Mouse (Mus musculus) embryonic facial prominence, embryonic 10.5 days (tissue): ENCODE measurements at regions not wholly inside any gene's neighbourhood (a gene's known extent, or its start where the extent isn't known, plus 50 kb on each side); places are given as distances from the start of the nearest gene placed in this dataset.

Experiments
- DNase-seq: peaks from one replicate; pipeline ENCODE4 v3.0.0-alpha.2; 2017; ENCODE audit warnings: low spot score
- H3K27ac ChIP-seq: fragments of 300-500 bp; sonication (generic); replicated peaks from 2 replicates; pipeline ENCODE4 v1.5.1; 2016; ENCODE audit warnings: mild to moderate bottlenecking
- H3K27me3 ChIP-seq: fragments of 300-500 bp; sonication (generic); replicated peaks from 2 replicates; pipeline ENCODE4 v1.6.1; 2016; ENCODE audit warnings: low read depth, mild to moderate bottlenecking; ENCODE audit not compliant: poor library complexity, severe bottlenecking
- H3K36me3 ChIP-seq: fragments of 300-500 bp; sonication (generic); replicated peaks from 2 replicates; pipeline ENCODE4 v1.6.1; 2016; ENCODE audit warnings: mild to moderate bottlenecking, moderate library complexity
- H3K4me1 ChIP-seq: fragments of 300-500 bp; sonication (generic); 2 replicates; pipeline ENCODE4 v1.6.1; 2016
- H3K4me3 ChIP-seq: fragments of 300-500 bp; sonication (generic); 2 replicates; pipeline ENCODE4 v1.5.1; 2016; ENCODE audit warnings: mild to moderate bottlenecking, moderate library complexity
- H3K9me3 ChIP-seq: fragments of 300-500 bp; sonication (generic); 2 replicates; pipeline ENCODE4 v1.6.1; 2016; ENCODE audit warnings: mild to moderate bottlenecking
- WGBS: fragments of 180-500 bp; shearing (Covaris S2); methylation state at CpG from one replicate; pipeline ENCODE4 v1.1.7; 2016; 5-methylcytosine and 5-hydroxymethylcytosine counted together

DNA sequence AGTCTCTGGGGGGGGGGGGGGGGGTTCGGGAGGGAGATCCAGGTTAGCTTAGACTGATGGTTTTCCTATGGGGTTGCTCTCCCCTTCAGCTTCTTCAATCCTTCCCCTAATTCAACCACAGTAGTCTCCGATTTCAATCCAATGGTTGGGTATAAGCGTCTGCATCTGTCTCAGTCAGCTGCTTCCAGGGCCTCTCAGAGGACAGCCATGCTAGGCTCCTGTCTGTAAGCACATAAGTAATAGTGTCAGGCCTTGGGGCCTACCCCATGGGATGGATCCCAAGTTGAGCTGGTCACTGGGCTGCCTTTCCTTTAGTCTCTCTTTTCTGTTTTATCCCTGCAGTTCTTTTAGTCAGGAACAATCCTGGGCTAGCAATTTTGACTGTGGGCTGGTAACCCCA is 87.0 kb upstream of the Foxq1 start:
- WGBS, result 87% methylated on average over 3 of the region's 3 CpGs
- Histone ChIP-seq H3K36me3 (no peaks in the 10 kb centered on the region), H3K27me3 (no peaks in the 10 kb centered on the region), H3K4me1 (no peaks in the 10 kb centered on the region), H3K9me3 (no peaks in the 10 kb centered on the region), H3K27ac (no peak overlapping the region), H3K4me3 (no peak overlapping the region)
- no peak for DNase-seq

DNA sequence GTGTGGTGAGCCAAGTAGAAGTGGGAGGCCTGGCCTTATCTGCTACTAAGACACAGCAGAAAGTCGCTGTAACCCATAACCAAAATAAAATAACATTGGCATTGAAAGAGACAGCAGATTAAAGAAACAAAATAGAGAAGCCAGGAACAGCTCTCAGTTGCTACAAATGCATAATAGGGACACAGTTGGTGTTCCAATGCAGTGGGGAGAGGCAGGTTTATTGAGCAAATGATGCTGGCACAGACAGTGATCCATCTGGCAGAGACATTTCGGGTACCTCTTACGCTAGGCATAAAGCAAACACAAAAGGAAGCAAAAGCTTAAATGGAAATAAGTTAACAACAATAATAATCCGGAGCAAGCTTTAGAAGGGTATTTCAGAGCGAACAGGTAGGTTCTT is 83.6 kb upstream of the Foxq1 start:
- Histone ChIP-seq H3K4me3 (no peak overlapping the region), H3K27me3 (no peaks in the 10 kb centered on the region), H3K4me1 (no peaks in the 10 kb centered on the region), H3K36me3 (no peaks in the 10 kb centered on the region), H3K9me3 (no peaks in the 10 kb centered on the region), H3K27ac (no peak overlapping the region)
- WGBS, result 82% methylated on average over 5 of the region's 5 CpGs
- no peak for DNase-seq

DNA sequence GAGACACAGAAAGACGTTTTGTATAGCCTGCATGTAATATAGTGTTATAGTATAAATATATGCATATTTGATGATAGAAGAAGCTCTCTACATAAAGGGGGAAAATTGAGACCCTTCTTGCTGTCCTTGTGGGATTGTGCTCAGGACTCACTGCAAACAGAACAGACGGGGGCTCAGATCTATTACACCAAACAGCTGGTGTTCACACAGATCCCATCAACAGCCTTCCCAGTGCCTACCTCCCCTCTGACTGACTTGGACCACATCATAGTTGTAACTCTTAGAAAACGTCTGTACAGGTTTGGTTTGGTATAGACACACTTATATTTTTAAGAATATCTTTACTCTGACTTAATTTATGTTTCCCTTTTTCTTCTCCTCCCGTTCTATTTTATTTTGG is 83.1 kb upstream of the Foxq1 start:
- Histone ChIP-seq H3K9me3 (no peaks in the 10 kb centered on the region), H3K36me3 (no peaks in the 10 kb centered on the region), H3K4me3 (no peak overlapping the region), H3K27ac (no peak overlapping the region), H3K27me3 (no peaks in the 10 kb centered on the region), H3K4me1 (no peaks in the 10 kb centered on the region)
- no peak for DNase-seq
- WGBS, result 62% methylated on average over 4 of the region's 4 CpGs

DNA sequence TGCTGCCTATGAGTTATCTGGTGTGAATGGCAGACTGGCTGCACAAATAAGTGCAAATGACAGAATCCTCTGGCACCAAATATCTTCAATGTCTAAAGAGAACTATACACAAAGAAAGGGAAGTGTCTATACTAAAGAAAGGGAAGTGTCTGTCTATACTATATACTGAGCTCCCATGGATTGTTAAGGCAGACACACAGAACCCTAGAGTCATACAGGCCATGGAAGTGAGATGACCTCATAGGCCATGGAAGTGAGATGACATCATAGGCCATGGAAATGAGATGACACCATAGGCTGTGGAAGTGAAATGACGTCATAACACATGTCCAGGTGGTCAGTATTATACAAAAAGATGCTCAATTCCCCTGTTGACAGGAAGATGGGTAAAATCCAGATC is 82.7 kb upstream of the Foxq1 start:
- no peaks in the 10 kb centered on the region for H3K36me3 ChIP-seq
- H3K9me3 ChIP-seq, result no peaks in the 10 kb centered on the region
- H3K4me1 ChIP-seq, result no peaks in the 10 kb centered on the region
- H3K27ac ChIP-seq, result no peak overlapping the region
- DNase-seq, result no peak
- WGBS, result 88% methylated on average over 1 of the region's 1 CpGs
- no peaks in the 10 kb centered on the region for H3K27me3 ChIP-seq
- H3K4me3 ChIP-seq, result no peak overlapping the region

DNA sequence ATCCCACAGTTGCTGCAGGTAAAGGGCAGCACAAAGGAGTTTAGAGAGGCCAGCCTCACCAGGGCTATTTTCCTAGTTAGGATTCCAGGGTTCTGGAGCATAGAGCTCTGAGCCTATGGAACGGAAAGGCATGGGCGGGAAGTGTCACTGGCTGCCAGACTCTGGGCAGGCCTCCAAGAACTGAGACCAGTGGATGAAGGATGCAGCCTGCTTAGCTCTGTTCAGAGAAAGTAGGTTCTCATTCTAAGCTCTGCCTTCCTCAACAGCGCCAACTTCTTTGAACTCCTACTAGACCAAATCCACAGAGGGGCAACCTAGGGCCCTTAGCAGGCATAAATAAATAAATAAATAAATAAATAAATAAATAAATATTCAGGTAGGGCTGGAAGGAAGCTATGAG is 80.1 kb upstream of the Foxq1 start:
- Histone ChIP-seq H3K9me3 (no peaks in the 10 kb centered on the region), H3K27ac (no peak overlapping the region), H3K4me1 (no peaks in the 10 kb centered on the region), H3K36me3 (no peaks in the 10 kb centered on the region), H3K27me3 (no peaks in the 10 kb centered on the region), H3K4me3 (no peak overlapping the region)
- whole genome bisulfite sequencing, result 83% methylated on average over 3 of the region's 3 CpGs
- DNase-seq, result no peak

DNA sequence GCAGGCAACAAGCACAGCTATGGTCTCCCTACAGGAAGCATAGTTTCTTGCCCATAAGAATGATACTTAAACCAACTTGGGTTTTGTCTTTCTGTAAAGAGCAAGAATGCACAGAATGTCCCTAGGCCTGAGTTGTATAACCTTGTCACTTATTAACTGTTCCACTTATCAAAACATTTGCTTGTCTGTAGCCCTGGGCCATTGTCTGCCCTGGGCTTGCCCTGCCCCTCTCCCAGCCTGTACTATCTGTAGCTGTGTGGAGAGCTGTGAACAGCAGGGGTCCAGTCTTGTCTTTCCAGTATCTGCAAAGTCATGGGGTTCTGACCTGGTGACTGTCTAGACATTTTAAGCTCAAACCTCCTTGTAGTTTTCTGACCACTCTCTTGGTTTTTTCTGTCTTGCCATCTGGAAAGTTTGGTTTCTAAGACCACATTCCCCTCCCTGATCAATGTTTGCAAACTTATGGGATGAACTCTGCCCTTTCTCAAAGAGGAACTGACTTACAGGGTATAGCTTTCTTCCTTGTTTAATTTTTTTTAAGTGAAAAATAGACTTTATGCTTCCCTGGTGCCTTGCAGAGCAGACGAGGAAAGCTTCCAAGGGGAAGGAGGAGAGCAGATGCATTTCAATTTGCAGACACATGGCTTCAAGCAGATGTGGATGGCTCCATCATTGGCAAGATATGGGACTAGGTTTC is 78.6 kb upstream of the Foxq1 start:
- 54% methylated on average over 1 of the region's 1 CpGs for WGBS
- peak; percentile 11 for DNase-seq
- Histone ChIP-seq H3K27me3 (no peaks in the 10 kb centered on the region), H3K9me3 (no peaks in the 10 kb centered on the region), H3K4me3 (no peak overlapping the region), H3K27ac (no peak overlapping the region), H3K4me1 (no peaks in the 10 kb centered on the region), H3K36me3 (no peaks in the 10 kb centered on the region)

DNA sequence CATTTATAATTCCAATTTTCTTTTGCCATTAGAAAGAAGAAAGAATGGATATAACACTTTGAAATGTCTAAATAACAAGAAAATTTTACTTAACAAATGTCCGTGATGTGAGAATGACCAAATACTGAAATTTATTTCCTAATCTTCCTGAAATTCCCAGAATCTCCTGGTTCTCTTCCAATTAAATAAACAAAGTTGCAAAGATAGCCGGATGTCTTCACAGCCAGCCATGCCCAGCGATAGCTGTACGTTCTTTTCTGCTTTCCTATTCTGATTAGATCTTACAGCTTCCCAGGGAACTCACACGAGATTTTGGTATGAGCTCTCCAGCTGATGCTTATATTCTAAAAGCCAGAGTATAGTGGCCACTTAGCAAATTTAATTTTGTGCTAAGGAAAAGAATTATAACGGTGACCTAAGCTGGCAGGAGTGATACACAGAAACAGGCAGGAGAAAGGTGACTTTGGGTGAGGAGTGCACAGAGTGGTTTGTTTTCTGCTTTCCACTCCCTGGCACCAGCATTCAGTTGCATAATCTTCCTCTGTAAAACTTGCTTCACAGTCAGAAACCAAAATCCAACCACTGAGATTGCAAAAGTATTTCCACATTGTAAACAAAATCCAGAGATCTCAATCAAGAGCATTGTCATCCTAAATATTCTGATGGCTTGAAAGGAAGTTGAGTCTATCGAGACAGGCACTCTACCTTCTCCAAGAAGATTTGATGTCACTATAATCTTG is 74.7 kb upstream of the Foxq1 start:
- Histone ChIP-seq H3K27ac (no peak overlapping the region), H3K9me3 (no peaks in the 10 kb centered on the region), H3K4me3 (no peak overlapping the region), H3K4me1 (no peaks in the 10 kb centered on the region), H3K27me3 (no peaks in the 10 kb centered on the region), H3K36me3 (no peaks in the 10 kb centered on the region)
- DNase-seq, result no peak
- WGBS, result 89% methylated on average over 7 of the region's 7 CpGs

DNA sequence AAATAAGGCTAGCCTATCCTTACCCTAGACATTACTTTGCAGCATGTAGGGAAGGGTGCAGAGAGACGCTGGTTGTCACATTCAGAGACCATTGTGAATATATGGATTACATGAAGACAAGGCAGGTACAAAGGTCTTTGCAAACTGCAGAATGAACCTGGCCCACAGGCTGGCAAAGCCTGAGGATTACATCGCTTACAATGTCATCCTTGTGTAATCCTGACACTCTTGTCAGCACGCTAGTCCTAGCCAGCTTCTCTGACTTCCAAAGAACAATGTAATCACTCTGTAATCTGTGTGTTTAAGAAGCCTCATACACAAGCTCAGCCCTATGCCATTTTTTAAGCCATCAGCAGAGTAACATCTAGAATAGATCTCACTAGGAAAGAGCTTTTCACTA is 69.6 kb upstream of the Foxq1 start:
- H3K4me1 ChIP-seq, result no peaks in the 10 kb centered on the region
- no peak overlapping the region for H3K27ac ChIP-seq
- H3K9me3 ChIP-seq, result no peaks in the 10 kb centered on the region
- H3K4me3 ChIP-seq, result no peak overlapping the region
- no peaks in the 10 kb centered on the region for H3K36me3 ChIP-seq
- WGBS, result 87% methylated on average over 3 of the region's 3 CpGs
- no peak for DNase-seq
- H3K27me3 ChIP-seq, result no peaks in the 10 kb centered on the region

DNA sequence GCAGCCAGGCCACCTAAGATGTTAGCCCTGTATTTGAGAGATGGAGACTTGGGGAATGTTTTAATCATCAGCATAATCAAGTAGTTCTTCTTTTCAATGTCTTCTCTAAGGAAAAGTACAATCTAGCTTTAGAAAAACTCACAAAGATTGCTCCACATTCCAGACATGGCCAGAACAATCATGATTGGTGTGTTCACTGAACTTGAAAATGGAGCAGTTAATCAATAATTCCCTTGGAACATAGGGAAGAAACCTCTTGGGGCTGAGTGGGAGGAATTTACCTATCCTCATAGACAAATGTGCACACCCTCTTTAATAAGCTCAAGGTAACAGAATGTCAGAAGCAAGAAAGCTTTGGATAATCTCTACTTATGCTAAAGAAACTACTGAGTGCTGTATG is 67.7 kb upstream of the Foxq1 start:
- no peak overlapping the region for H3K27ac ChIP-seq
- no peaks in the 10 kb centered on the region for H3K27me3 ChIP-seq
- no peak overlapping the region for H3K4me3 ChIP-seq
- no peak for DNase-seq
- no peaks in the 10 kb centered on the region for H3K9me3 ChIP-seq
- H3K4me1 ChIP-seq, result no peaks in the 10 kb centered on the region
- no peaks in the 10 kb centered on the region for H3K36me3 ChIP-seq

DNA sequence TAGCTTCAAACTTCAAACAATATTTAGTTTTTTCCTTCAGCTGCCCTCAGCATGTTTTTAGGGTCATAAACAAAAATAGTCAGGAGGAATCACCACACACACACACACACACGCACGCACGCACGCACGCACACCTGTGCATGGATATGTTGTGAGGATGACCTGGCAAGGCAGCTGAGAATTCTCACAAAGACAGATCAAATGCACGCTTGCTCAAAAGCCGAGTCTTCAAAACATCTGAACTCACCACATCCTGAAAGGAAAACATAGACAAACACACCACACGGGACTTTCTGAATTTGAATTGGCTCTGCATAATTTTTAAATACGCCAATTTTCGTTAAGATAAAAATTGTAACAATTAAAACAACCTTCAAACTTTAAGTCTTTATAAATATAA is 52.7 kb upstream of the Foxq1 start:
- DNase-seq, result no peak
- Histone ChIP-seq H3K4me1 (no peaks in the 10 kb centered on the region), H3K4me3 (no peak overlapping the region), H3K27ac (no peak overlapping the region), H3K9me3 (no peaks in the 10 kb centered on the region), H3K27me3 (no peaks in the 10 kb centered on the region), H3K36me3 (no peaks in the 10 kb centered on the region)
- WGBS, result 93% methylated on average over 10 of the region's 10 CpGs

DNA sequence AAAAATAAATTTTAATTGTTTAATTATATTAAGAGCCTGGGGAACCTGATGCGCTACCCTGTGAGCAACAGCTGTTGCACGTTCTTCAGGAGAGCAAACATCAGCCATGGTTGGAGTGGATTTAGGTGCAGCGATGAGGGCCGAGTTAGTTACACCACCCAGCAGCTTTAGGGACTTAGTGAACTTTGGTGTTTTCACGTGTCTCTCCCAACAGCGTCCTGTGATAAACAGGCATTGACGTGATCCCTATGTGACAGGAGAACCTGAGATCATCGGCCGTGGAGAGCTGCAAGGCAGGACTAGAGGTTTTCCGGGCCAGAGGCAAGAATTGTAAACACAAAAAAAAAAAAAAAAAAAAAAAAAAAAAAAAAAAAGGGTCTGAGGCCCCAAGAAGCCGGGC is 52.1 kb upstream of the Foxq1 start:
- H3K27ac ChIP-seq, result no peak overlapping the region
- no peaks in the 10 kb centered on the region for H3K4me1 ChIP-seq
- H3K9me3 ChIP-seq, result no peaks in the 10 kb centered on the region
- no peak overlapping the region for H3K4me3 ChIP-seq
- DNase-seq, result no peak
- H3K36me3 ChIP-seq, result no peaks in the 10 kb centered on the region
- no peaks in the 10 kb centered on the region for H3K27me3 ChIP-seq
- 88% methylated on average over 11 of the region's 11 CpGs for WGBS

DNA sequence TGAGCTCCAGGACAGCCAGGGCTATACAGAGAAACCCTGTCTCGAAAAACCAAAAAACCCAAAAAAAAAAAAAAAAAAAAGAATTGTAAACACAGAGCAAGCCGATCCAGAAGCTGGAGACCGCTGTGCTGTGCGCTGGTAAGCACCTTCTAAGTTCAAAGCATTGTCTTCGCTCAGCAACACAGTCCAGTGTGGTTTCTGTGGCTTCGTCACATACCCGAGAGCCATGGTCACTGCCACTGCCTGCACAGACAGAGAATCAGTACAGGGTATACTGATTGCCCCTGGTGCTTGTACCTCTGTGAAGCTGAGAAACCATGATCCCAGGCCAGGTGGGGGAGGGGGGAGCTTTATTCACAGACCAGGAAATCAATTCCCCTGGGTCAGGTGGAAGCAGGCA is 51.6 kb upstream of the Foxq1 start:
- DNase-seq, result peak; percentile 17
- no peaks in the 10 kb centered on the region for H3K4me1 ChIP-seq
- H3K27ac ChIP-seq, result no peak overlapping the region
- no peaks in the 10 kb centered on the region for H3K27me3 ChIP-seq
- no peaks in the 10 kb centered on the region for H3K9me3 ChIP-seq
- no peak overlapping the region for H3K4me3 ChIP-seq
- no peaks in the 10 kb centered on the region for H3K36me3 ChIP-seq
- 88% methylated on average over 6 of the region's 7 CpGs for WGBS

DNA sequence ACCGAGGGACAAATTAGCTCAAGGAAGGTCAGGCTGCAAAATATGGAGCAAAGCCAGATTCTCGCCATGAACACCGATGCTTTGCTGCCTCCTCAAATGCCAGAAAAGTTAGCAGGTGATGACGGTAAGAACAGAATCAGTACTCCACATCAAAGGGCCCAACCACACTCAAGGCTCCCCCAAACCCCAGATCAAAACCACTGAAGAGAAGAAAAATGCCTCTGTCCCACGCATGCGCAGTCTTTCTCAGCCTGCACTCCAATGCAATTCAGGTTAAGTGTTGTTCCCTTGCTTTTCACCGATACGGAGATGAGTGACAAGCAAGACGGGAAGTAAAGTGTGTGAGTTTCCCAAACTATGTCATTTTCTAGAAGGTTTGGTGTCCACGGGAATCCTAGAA is 50.5 kb upstream of the Foxq1 start:
- no peak overlapping the region for H3K4me3 ChIP-seq
- H3K36me3 ChIP-seq, result no peaks in the 10 kb centered on the region
- WGBS, result 91% methylated on average over 10 of the region's 10 CpGs
- no peak for DNase-seq
- H3K27me3 ChIP-seq, result no peaks in the 10 kb centered on the region
- H3K27ac ChIP-seq, result no peak overlapping the region
- H3K9me3 ChIP-seq, result no peaks in the 10 kb centered on the region
- no peaks in the 10 kb centered on the region for H3K4me1 ChIP-seq
